Mouse (Mus musculus) c-Kit-positive CD71-positive TER-119-positive erythroid progenitor cells, embryonic 14.5 days (primary cell): ENCODE measurements around the gene Zfp367.

Experiments
- DNase-seq: peaks from one replicate; pipeline ENCODE4 v3.0.0-alpha.2; 2013; ENCODE audit warnings: low spot score

Zfp367 gene

DNA sequence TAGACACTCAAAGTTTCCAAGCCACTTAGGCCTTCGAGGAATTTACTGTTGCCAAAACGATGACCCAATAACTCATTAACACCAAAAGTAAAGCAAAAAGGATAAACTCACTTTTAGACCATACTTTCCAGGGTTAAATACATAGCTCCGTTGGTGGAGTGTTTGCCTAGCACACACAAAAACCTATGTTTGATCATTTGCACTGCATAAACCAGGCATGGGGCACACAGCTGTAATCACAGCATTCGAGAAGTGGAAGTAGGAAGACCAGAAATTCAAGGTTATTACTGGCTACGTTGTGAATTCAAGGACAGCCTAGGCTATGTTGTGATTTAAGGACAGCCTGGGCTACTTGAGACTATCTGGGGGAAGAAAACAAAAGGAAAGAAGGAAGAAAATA, 62.7 kb downstream of the Zfp367 start:
- DNase-seq: no peak

DNA sequence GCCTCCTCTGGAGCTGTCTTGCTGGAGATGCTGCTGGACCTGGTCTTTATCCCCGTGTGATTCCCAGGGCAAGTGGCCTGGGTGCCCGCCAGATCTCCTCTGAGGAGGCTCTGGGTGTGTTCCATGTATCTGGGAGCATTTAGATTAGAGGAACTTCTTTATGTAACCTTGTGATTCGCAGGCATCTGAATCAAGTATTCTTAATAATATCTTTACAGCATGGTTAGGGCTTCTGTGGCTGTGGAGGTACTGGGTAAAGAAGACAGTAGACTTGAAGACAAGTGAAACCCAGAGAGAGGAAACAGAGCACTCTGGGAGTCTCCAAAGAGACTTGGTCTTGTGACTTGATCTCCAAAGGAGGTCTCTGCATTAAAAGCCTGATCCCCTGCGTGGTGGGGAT, 63.9 kb downstream of the Zfp367 start, which contains the start of gene Hsd17b3:
TSS of gene Hsd17b3 (minus strand) at position 101 of the 400 bp plus-strand sequence.
- no peak for DNase-seq

DNA sequence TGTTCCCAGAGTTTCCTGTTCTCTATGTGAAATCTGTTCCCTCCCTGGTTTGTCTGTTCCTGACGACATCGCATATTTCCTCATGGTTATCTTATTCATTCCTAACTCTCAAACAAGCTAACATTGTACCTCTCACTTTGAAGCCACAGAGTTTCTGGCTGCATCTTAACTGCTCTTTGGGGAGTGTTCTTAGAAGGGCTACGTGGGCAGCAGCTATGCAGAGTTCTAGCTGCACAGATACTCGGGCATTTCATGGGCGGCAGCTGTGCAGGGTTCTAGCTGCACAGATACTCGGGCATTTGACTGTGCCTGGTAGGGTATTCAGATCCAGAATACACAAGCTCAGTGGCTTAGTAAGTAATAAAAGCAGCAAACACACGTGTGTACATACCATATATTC, 64.9 kb downstream of the Zfp367 start:
- no peak for DNase-seq

DNA sequence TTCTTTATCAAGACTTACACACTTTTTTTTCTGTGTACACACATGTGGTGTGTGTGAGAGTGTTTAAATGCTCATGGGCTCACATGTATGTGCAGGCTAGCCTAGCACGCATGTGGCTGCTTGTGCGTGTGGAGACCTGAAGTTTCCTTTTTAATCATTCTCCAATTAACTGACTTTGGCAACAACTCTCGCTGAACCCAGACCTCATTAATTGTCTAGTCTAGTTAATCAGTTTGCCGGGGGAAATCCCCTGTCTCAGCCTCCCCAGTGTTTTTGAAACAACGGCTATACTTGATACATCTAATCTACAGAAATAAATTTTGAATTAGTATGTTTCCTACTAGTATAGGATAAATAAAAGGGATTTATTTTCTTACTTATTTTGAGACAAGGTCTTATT, 67.0 kb downstream of the Zfp367 start:
- DNase-seq: no peak

DNA sequence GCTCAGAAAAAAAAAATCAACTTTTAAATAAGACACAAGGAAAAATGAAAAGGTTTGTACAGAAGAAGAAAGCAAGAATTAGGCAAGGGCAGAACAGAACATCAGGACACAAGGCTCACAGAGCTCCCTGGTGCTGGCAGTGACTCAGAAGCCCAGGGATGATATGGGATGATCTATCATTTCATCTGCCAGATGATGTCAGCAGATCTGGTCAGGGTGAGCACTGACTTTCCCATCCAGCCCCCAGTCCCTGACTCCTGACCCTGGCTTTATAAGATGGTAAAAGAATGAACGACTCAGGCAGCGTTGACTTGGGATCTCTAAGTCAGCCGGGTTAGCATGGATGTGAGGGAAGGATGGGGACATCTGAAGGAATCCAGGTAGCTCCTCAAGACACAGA, 69.7 kb downstream of the Zfp367 start:
- DNase-seq: no peak
